Mouse (Mus musculus) heart, embryonic 14.5 days (tissue): ENCODE data around the gene Vegfa. TPM values are rescaled to one million over a fixed set of nuclear protein-coding genes. Genes with fewer than 3 reads are reported as not detected.

Experiments
- ATAC-seq: fragments of 200-750 bp; cut with Nextera tagmentation; 2 replicates; pipeline ENCODE4 v1.8.0; 2017; ENCODE audit warnings: low read depth, moderate TSS enrichment; ENCODE audit not compliant: insufficient number of reproducible peaks, insufficient read depth, low FRiP score
- H3K27ac ChIP-seq, 2 experiments: fragments of 200-500 bp in 1 of 2; fragments of 300-500 bp in 1 of 2; sonication (generic) in 1 of 2; replicated peaks in 1 of 2; 2 replicates each; pipeline ENCODE4 v1.5.1; 2012 to 2014; ENCODE audit warnings: low read depth in 2 of 2, low read length in 2 of 2, control low read depth in 1 of 2, mild to moderate bottlenecking in 1 of 2, mixed read lengths in 1 of 2; ENCODE audit not compliant: control insufficient read depth in 1 of 2, insufficient read depth in 1 of 2
- H3K27me3 ChIP-seq: fragments of 300-500 bp; sonication (generic); 2 replicates; pipeline ENCODE4 v1.6.1; 2014; ENCODE audit warnings: mild to moderate bottlenecking, low read length, control low read depth; ENCODE audit not compliant: control insufficient read depth, insufficient read depth
- H3K36me3 ChIP-seq: fragments of 300-500 bp; sonication (generic); 2 replicates; pipeline ENCODE4 v1.6.1; 2014; ENCODE audit warnings: mild to moderate bottlenecking, control low read depth, low read length, mixed read lengths; ENCODE audit not compliant: control insufficient read depth, insufficient read depth
- H3K4me1 ChIP-seq, 2 experiments: fragments of 200-500 bp in 1 of 2; fragments of 300-500 bp in 1 of 2; sonication (generic) in 1 of 2; 2 replicates each; pipeline ENCODE4 v1.6.1; 2012 to 2014; ENCODE audit warnings: low read length in 2 of 2, control low read depth in 1 of 2, mixed read lengths in 1 of 2; ENCODE audit not compliant: control insufficient read depth in 2 of 2, insufficient read depth in 2 of 2
- H3K4me2 ChIP-seq: fragments of 300-500 bp; sonication (generic); 2 replicates; pipeline ENCODE4 v1.6.1; 2014; ENCODE audit warnings: mild to moderate bottlenecking, low read length
- H3K4me3 ChIP-seq, 2 experiments: fragments of 200-500 bp in 1 of 2; fragments of 300-500 bp in 1 of 2; sonication (generic) in 1 of 2; 2 replicates each; pipeline ENCODE4 v1.5.1; 2012 to 2014; ENCODE audit warnings: low read length in 2 of 2, mild to moderate bottlenecking in 2 of 2, control low read depth in 1 of 2, low read depth in 1 of 2, moderate library complexity in 1 of 2; ENCODE audit not compliant: control insufficient read depth in 1 of 2, insufficient read depth in 1 of 2
- H3K9ac ChIP-seq: fragments of 300-500 bp; sonication (generic); 2 replicates; pipeline ENCODE4 v1.6.1; 2014; ENCODE audit warnings: mild to moderate bottlenecking, low read length
- H3K9me3 ChIP-seq: fragments of 300-500 bp; sonication (generic); 2 replicates; pipeline ENCODE4 v1.6.1; 2016; ENCODE audit warnings: low read length, control low read depth; ENCODE audit not compliant: control insufficient read depth
- WGBS: fragments of 180-500 bp; shearing (Covaris S2); extraction: QIAGEN DNeasy Blood & Tissue Kit; methylation state at CpG from one replicate; pipeline ENCODE4 v1.1.7; 2014; 5-methylcytosine and 5-hydroxymethylcytosine counted together
- polyA plus RNA-seq: library from polyadenylated mRNA; unstranded; fragments of >200 nt; fragmentation: Nextera tagmentation; extraction: Ambion mirVana; gene quantifications from 2 replicates; pipeline ENCODE4 v1.2.1, GENCODE M21; 2014

The Vegfa gene
- polyA plus RNA-seq, 1 experiment from 2014 or later: 8.1 TPM

GRCm38 (mm10) chr17:46075551-46076259 lies 43.5 kb upstream of the Vegfa start:
- 68% methylated on average over 5 of the region's 5 CpGs for WGBS
- H3K9me3 ChIP-seq: no peaks in the 10 kb centered on the region
- H3K36me3 ChIP-seq: no peaks in the 10 kb centered on the region
- H3K27me3 ChIP-seq: no peaks in the 10 kb centered on the region
- peaks cover 8 to 9% of the 10 kb centered on the region in 2 experiments for H3K4me1 ChIP-seq
- H3K9ac ChIP-seq: no peak overlapping the region
- ATAC-seq: no peak
- no peak overlapping the region for H3K4me2 ChIP-seq
- H3K4me3 ChIP-seq: no peak overlapping the region
- H3K27ac ChIP-seq: no peak overlapping the region

- WGBS: 44% methylated on average over 3 of the region's 3 CpGs
- H3K27me3 ChIP-seq: no peaks in the 10 kb centered on the region
- H3K4me2 ChIP-seq: no peak overlapping the region
- no peaks in the 10 kb centered on the region for H3K36me3 ChIP-seq
- H3K9me3 ChIP-seq: no peaks in the 10 kb centered on the region
- H3K4me1 ChIP-seq: peaks cover 8 to 9% of the 10 kb centered on the region in 2 experiments
- no peak overlapping the region for H3K9ac ChIP-seq
- H3K27ac ChIP-seq: no peak overlapping the region
- no peak overlapping the region for H3K4me3 ChIP-seq
- no peak for ATAC-seq
Measured at GRCm38 (mm10) chr17:46075116-46075485, 42.9 kb upstream of the Vegfa start.

GRCm38 (mm10) chr17:46074398-46075115 lies 42.4 kb upstream of the Vegfa start:
- Histone ChIP-seq H3K4me2 (peak overlapping the region; percentile 53), H3K4me3 (no peak overlapping the region), H3K36me3 (no peaks in the 10 kb centered on the region), H3K27ac (no peak overlapping the region), H3K27me3 (no peaks in the 10 kb centered on the region), H3K9ac (0 out of 2 replicates have a peak overlapping the region, but pooled peaks have one; percentile 6), H3K9me3 (no peaks in the 10 kb centered on the region), H3K4me1 (peaks cover 8 to 9% of the 10 kb centered on the region in 2 experiments)
- WGBS: 59% methylated on average over 7 of the region's 7 CpGs
- ATAC-seq: no peak

- Histone ChIP-seq H3K9me3 (no peaks in the 10 kb centered on the region), H3K4me3 (peak overlapping the region; percentile 3 to 4; a peak in 1 of 4 replicates), H3K27me3 (no peaks in the 10 kb centered on the region), H3K4me1 (peaks cover 8 to 9% of the 10 kb centered on the region in 2 experiments), H3K4me2 (peak overlapping the region; percentile 53), H3K36me3 (no peaks in the 10 kb centered on the region), H3K27ac (no peak overlapping the region), H3K9ac (0 out of 2 replicates have a peak overlapping the region, but pooled peaks have one; percentile 6)
- whole genome bisulfite sequencing: 35% methylated on average over 23 of the region's 23 CpGs
- ATAC-seq: peak; percentile 53; the same call in 1 of the 2 replicates
Measured at GRCm38 (mm10) chr17:46073730-46074301, 41.6 kb upstream of the Vegfa start.

- H3K4me2 ChIP-seq: no peak overlapping the region
- H3K27me3 ChIP-seq: no peaks in the 10 kb centered on the region
- no peak overlapping the region for H3K27ac ChIP-seq
- H3K9me3 ChIP-seq: no peaks in the 10 kb centered on the region
- H3K4me1 ChIP-seq: peaks cover 8 to 9% of the 10 kb centered on the region in 2 experiments
- no peak overlapping the region for H3K9ac ChIP-seq
- H3K36me3 ChIP-seq: no peaks in the 10 kb centered on the region
- H3K4me3 ChIP-seq: no peak overlapping the region
- 87% methylated on average over 3 of the region's 3 CpGs for WGBS
- no peak for ATAC-seq
Measured at GRCm38 (mm10) chr17:46071531-46071930, 39.4 kb upstream of the Vegfa start.

GRCm38 (mm10) chr17:46070046-46070445 lies 37.9 kb upstream of the Vegfa start:
- no peak overlapping the region for H3K9ac ChIP-seq
- no peak overlapping the region for H3K4me2 ChIP-seq
- H3K36me3 ChIP-seq: no peaks in the 10 kb centered on the region
- WGBS: 70% methylated on average over 9 of the region's 9 CpGs
- no peak for ATAC-seq
- peaks cover 8 to 9% of the 10 kb centered on the region in 2 experiments for H3K4me1 ChIP-seq
- H3K27ac ChIP-seq: no peak overlapping the region
- no peaks in the 10 kb centered on the region for H3K27me3 ChIP-seq
- no peaks in the 10 kb centered on the region for H3K9me3 ChIP-seq
- no peak overlapping the region for H3K4me3 ChIP-seq

GRCm38 (mm10) chr17:46063974-46064312 lies 31.8 kb upstream of the Vegfa start:
- no peaks in the 10 kb centered on the region for H3K27me3 ChIP-seq
- H3K4me2 ChIP-seq: peak overlapping the region; percentile 37; the same call in 1 of the 2 replicates
- H3K4me3 ChIP-seq: no peak overlapping the region
- no peaks in the 10 kb centered on the region for H3K9me3 ChIP-seq
- H3K9ac ChIP-seq: no peak overlapping the region
- no peaks in the 10 kb centered on the region for H3K36me3 ChIP-seq
- WGBS: 37% methylated on average over 6 of the region's 6 CpGs
- ATAC-seq: no peak
- no peak overlapping the region for H3K27ac ChIP-seq
- H3K4me1 ChIP-seq: peaks cover 10 to 13% of the 10 kb centered on the region in 2 experiments
